Mouse (Mus musculus) B cell, adult 2 months (primary cell): Measurements from ENCODE around the gene Foxn3.
A peak's percentile ranks its signal among the peaks of the same experiment; 100 is the strongest.

ENCODE experiments used
- DNase-seq, 2 experiments: peaks; one replicate each; pipeline ENCODE4 v3.0.0; 2022

The Foxn3 gene

GRCm38 (mm10) chr12:99244673-99245072 lies 318.7 kb downstream of the Foxn3 start:
- no peak for DNase-seq

GRCm38 (mm10) chr12:99244264-99244663 lies 319.1 kb downstream of the Foxn3 start:
- no peak for DNase-seq

- no peak for DNase-seq
These were observed 320.1 kb downstream of the Foxn3 start for GRCm38 (mm10) chr12:99243316-99243715.

GRCm38 (mm10) chr12:99240185-99240726 lies 323.1 kb downstream of the Foxn3 start:
- no peak for DNase-seq

GRCm38 (mm10) chr12:99239735-99240134 lies 323.6 kb downstream of the Foxn3 start:
- DNase-seq, result no peak

- no peak for DNase-seq
These were observed 325.9 kb downstream of the Foxn3 start for GRCm38 (mm10) chr12:99237497-99237896.

- DNase-seq, result no peak
These were observed 329.0 kb downstream of the Foxn3 start for GRCm38 (mm10) chr12:99234346-99234745.

- no peak for DNase-seq
These were observed 330.0 kb downstream of the Foxn3 start for GRCm38 (mm10) chr12:99233386-99233785.

GRCm38 (mm10) chr12:99232478-99232877 lies 330.9 kb downstream of the Foxn3 start:
- no peak for DNase-seq

GRCm38 (mm10) chr12:99231321-99231720 lies 332.1 kb downstream of the Foxn3 start:
- DNase-seq, result no peak

- DNase-seq, result no peak
These were observed 332.7 kb downstream of the Foxn3 start for GRCm38 (mm10) chr12:99230783-99231048.

- DNase-seq, result no peak
These were observed 333.2 kb downstream of the Foxn3 start for GRCm38 (mm10) chr12:99229973-99230782.

GRCm38 (mm10) chr12:99227313-99227952 lies 335.9 kb downstream of the Foxn3 start:
- DNase-seq, result peak in 1 of 2 experiments; percentile 13

GRCm38 (mm10) chr12:99224863-99225603 lies 338.3 kb downstream of the Foxn3 start:
- peak; percentile 74 to 78 for DNase-seq

GRCm38 (mm10) chr12:99221087-99221846 lies 342.1 kb downstream of the Foxn3 start:
- no peak for DNase-seq

GRCm38 (mm10) chr12:99220333-99220732 lies 343.0 kb downstream of the Foxn3 start:
- DNase-seq, result no peak

GRCm38 (mm10) chr12:99219812-99220211 lies 343.6 kb downstream of the Foxn3 start:
- DNase-seq, result no peak

- no peak for DNase-seq
These were observed 346.2 kb downstream of the Foxn3 start for GRCm38 (mm10) chr12:99217145-99217698.

GRCm38 (mm10) chr12:99216341-99216761 lies 347.0 kb downstream of the Foxn3 start:
- DNase-seq, result no peak

- DNase-seq, result no peak
These were observed 347.7 kb downstream of the Foxn3 start for GRCm38 (mm10) chr12:99215521-99216255.

- no peak for DNase-seq
These were observed 349.3 kb downstream of the Foxn3 start for GRCm38 (mm10) chr12:99214098-99214497.

- DNase-seq, result no peak
These were observed 350.2 kb downstream of the Foxn3 start for GRCm38 (mm10) chr12:99213218-99213617.
